Mouse (Mus musculus) intestine, embryonic 16.5 days (tissue): Measurements from ENCODE around the gene Hrct1. TPM values are rescaled to one million over a fixed set of nuclear protein-coding genes. Genes with fewer than 3 reads are reported as not detected.
A peak's percentile ranks its signal among the peaks of the same experiment; 100 is the strongest.

ENCODE experiments used
- ATAC-seq: fragments of 200-750 bp; cut with Nextera tagmentation; 2 replicates; pipeline ENCODE4 v1.8.0; 2017; ENCODE audit warnings: moderate TSS enrichment, moderate library complexity
- H3K27ac ChIP-seq: fragments of 300-500 bp; sonication (generic); 2 replicates; pipeline ENCODE4 v1.5.1; 2014; ENCODE audit warnings: mild to moderate bottlenecking, low read length
- H3K27me3 ChIP-seq: fragments of 300-500 bp; sonication (generic); replicated peaks from 2 replicates; pipeline ENCODE4 v1.6.1; 2014; ENCODE audit warnings: low read length, control low read depth, mixed read lengths; ENCODE audit not compliant: control insufficient read depth, insufficient read depth
- H3K36me3 ChIP-seq: fragments of 300-500 bp; sonication (generic); 2 replicates; pipeline ENCODE4 v1.6.1; 2014; ENCODE audit warnings: low read length, control low read depth; ENCODE audit not compliant: control insufficient read depth, insufficient read depth
- H3K4me1 ChIP-seq: fragments of 300-500 bp; sonication (generic); 2 replicates; pipeline ENCODE4 v1.6.1; 2014; ENCODE audit warnings: low read length, control low read depth, mixed read lengths; ENCODE audit not compliant: control insufficient read depth, insufficient read depth
- H3K4me2 ChIP-seq: fragments of 300-500 bp; sonication (generic); 2 replicates; pipeline ENCODE4 v1.6.1; 2014; ENCODE audit warnings: low read depth, low read length, control low read depth
- H3K4me3 ChIP-seq: fragments of 300-500 bp; sonication (generic); 2 replicates; pipeline ENCODE4 v1.5.1; 2014; ENCODE audit warnings: mild to moderate bottlenecking, low read length
- H3K9ac ChIP-seq: fragments of 300-500 bp; sonication (generic); 2 replicates; pipeline ENCODE4 v1.6.1; 2014; ENCODE audit warnings: low read depth, low read length
- H3K9me3 ChIP-seq: fragments of 300-500 bp; sonication (generic); 2 replicates; pipeline ENCODE4 v1.6.1; 2016; ENCODE audit warnings: low read length, control low read depth; ENCODE audit not compliant: control insufficient read depth
- WGBS: fragments of 180-500 bp; shearing (Covaris S2); extraction: QIAGEN DNeasy Blood & Tissue Kit; methylation state at CpG from one replicate; pipeline ENCODE4 v1.1.7; 2014; 5-methylcytosine and 5-hydroxymethylcytosine counted together
- polyA plus RNA-seq: library from polyadenylated mRNA; unstranded; fragments of >200 nt; fragmentation: Nextera tagmentation; extraction: Ambion mirVana; gene quantifications from 2 replicates; pipeline ENCODE4 v1.2.1, GENCODE M21; 2015

Gene Hrct1
- polyA plus RNA-seq, 1 experiment from 2014 or later, result 1.1 TPM

GRCm38 (mm10) chr4:43733186-43733585 is 6.2 kb downstream of the Hrct1 start:
- Histone ChIP-seq H3K9me3 (no peaks in the 10 kb centered on the region), H3K9ac (no peak overlapping the region), H3K4me3 (no peak overlapping the region), H3K4me2 (no peak overlapping the region), H3K27me3 (no peaks in the 10 kb centered on the region), H3K27ac (no peak overlapping the region), H3K4me1 (peaks cover 24% of the 10 kb centered on the region), H3K36me3 (no peaks in the 10 kb centered on the region)
- WGBS, result 77% methylated on average over 5 of the region's 5 CpGs
- no peak for ATAC-seq

DNA sequence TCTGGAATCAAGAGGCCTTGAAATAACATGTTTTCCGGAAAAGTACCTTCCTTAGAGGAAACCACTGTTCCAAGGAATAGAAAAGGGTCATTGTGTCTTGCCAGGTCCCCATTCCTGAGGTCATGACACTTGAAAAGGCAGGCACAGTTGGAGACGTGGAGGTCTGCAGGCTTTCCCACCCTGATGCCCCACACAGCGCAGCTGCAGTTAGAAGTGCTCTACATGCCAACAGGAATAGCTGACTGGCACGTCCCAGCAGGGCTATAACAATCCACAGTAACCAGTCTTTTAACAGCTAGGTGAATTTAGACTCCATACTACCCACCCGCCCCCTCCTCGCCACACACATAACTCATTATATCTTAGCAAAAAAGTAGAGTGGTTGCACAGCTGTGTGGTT is 10.2 kb downstream of the Hrct1 start:
- Histone ChIP-seq H3K9me3 (no peaks in the 10 kb centered on the region), H3K27me3 (no peaks in the 10 kb centered on the region), H3K4me2 (no peak overlapping the region), H3K4me1 (no peaks in the 10 kb centered on the region), H3K27ac (no peak overlapping the region), H3K4me3 (no peak overlapping the region), H3K36me3 (no peaks in the 10 kb centered on the region), H3K9ac (no peak overlapping the region)
- ATAC-seq, result no peak
- WGBS, result 76% methylated on average over 6 of the region's 6 CpGs

DNA sequence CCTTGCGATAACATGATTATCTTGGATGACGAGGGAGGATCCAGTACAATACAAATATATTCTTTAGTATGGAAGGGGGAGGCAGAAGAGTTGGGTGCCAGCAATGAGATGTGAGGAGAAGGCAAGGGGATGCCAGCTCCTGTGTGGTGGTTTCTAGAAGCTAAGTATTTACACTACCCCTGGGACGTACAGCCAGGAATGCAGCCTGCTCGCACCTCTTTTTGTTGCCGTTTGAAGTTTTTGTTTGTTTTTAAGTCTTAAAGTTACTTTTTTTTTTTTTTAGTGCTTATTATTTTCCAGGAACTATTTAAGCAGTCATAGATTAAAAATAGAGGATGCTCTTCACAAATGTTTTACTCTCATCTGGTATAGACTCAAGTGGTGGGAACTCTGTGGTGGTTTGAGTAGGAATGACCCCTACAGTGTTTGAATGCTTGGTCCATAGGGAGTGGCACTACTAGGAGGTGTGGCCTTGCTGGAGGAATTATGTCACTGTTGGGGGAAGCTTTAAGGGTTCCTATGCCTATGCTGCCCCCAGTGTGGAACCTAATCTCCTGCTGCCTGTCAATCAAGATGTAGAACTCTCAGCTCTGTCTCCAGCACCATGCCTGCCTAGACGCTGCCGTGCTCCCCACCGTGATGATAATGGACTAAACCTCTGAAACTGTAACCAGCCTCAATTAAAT is 12.1 kb downstream of the Hrct1 start:
- no peak overlapping the region for H3K27ac ChIP-seq
- no peaks in the 10 kb centered on the region for H3K36me3 ChIP-seq
- H3K4me2 ChIP-seq, result no peak overlapping the region
- H3K27me3 ChIP-seq, result no peaks in the 10 kb centered on the region
- H3K4me3 ChIP-seq, result no peak overlapping the region
- ATAC-seq, result no peak
- no peaks in the 10 kb centered on the region for H3K9me3 ChIP-seq
- 56% methylated on average over 8 of the region's 8 CpGs for WGBS
- H3K9ac ChIP-seq, result no peak overlapping the region
- H3K4me1 ChIP-seq, result no peaks in the 10 kb centered on the region

- WGBS, result 55% methylated on average over 5 of the region's 5 CpGs
- Histone ChIP-seq H3K9ac (no peak overlapping the region), H3K36me3 (no peaks in the 10 kb centered on the region), H3K27ac (no peak overlapping the region), H3K4me1 (no peaks in the 10 kb centered on the region), H3K4me3 (no peak overlapping the region), H3K27me3 (no peaks in the 10 kb centered on the region), H3K4me2 (no peak overlapping the region), H3K9me3 (no peaks in the 10 kb centered on the region)
- no peak for ATAC-seq
Measured at GRCm38 (mm10) chr4:43741526-43741925, 14.5 kb downstream of the Hrct1 start.

- H3K9me3 ChIP-seq, result no peaks in the 10 kb centered on the region
- no peak overlapping the region for H3K4me2 ChIP-seq
- no peaks in the 10 kb centered on the region for H3K27me3 ChIP-seq
- WGBS, result 43% methylated on average over 4 of the region's 4 CpGs
- no peak overlapping the region for H3K9ac ChIP-seq
- no peak overlapping the region for H3K4me3 ChIP-seq
- H3K36me3 ChIP-seq, result no peaks in the 10 kb centered on the region
- H3K27ac ChIP-seq, result no peak overlapping the region
- no peak for ATAC-seq
- H3K4me1 ChIP-seq, result no peaks in the 10 kb centered on the region
Measured at GRCm38 (mm10) chr4:43742637-43743036, 15.6 kb downstream of the Hrct1 start.

GRCm38 (mm10) chr4:43743099-43743498 is 16.1 kb downstream of the Hrct1 start:
- H3K36me3 ChIP-seq, result no peaks in the 10 kb centered on the region
- ATAC-seq, result no peak
- no peaks in the 10 kb centered on the region for H3K4me1 ChIP-seq
- 24% methylated on average over 1 of the region's 1 CpGs for WGBS
- H3K4me3 ChIP-seq, result no peak overlapping the region
- H3K4me2 ChIP-seq, result no peak overlapping the region
- H3K9ac ChIP-seq, result no peak overlapping the region
- no peaks in the 10 kb centered on the region for H3K9me3 ChIP-seq
- no peak overlapping the region for H3K27ac ChIP-seq
- no peaks in the 10 kb centered on the region for H3K27me3 ChIP-seq

DNA sequence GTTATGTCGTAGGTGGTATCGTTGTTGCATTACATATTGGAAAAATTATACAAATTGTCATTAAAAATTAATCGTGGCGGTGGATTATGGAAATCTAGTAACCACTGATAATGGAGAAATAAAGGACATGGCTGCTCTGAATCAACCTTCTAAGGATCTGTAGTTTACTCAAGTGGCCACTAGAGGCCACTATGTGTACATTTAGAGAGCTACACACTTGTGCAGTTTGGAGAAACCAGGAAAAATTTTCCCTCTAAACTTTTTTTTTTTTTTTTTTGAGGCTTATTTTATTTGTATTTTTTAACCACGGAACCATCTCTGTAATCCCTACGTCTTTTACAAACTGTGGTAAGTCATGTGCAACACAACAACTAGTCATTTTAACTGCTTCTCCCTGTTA is 18.2 kb downstream of the Hrct1 start:
- H3K9me3 ChIP-seq, result no peaks in the 10 kb centered on the region
- peak; percentile 31; the same call in 1 of the 2 replicates for ATAC-seq
- no peak overlapping the region for H3K27ac ChIP-seq
- H3K4me1 ChIP-seq, result no peaks in the 10 kb centered on the region
- 13% methylated on average over 6 of the region's 6 CpGs for WGBS
- H3K9ac ChIP-seq, result no peak overlapping the region
- no peak overlapping the region for H3K4me3 ChIP-seq
- no peaks in the 10 kb centered on the region for H3K36me3 ChIP-seq
- no peaks in the 10 kb centered on the region for H3K27me3 ChIP-seq
- H3K4me2 ChIP-seq, result no peak overlapping the region

DNA sequence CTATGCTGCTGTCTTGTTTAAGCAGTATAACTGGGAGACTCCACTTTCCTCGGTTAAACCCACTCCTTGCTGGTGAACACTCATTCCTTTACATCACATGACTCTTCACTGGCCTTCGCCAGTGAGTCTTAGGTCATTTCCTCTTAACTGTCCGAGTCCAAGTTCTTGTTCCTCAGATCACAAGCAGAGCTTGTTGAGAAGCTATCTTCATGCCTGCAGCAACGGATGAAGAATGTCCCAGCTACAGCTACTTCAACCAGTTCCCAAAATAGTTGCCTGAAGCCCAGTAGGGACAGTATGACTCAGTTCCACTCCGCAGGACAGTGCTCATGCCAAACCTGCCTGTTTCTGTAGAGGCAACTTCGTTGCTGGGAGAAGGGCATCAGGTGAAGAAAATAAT is 30.2 kb downstream of the Hrct1 start:
- no peak for ATAC-seq
- no peaks in the 10 kb centered on the region for H3K27me3 ChIP-seq
- H3K9ac ChIP-seq, result no peak overlapping the region
- 65% methylated on average over 6 of the region's 6 CpGs for WGBS
- no peaks in the 10 kb centered on the region for H3K4me1 ChIP-seq
- H3K4me2 ChIP-seq, result no peak overlapping the region
- no peak overlapping the region for H3K4me3 ChIP-seq
- H3K27ac ChIP-seq, result no peak overlapping the region
- H3K9me3 ChIP-seq, result no peaks in the 10 kb centered on the region
- H3K36me3 ChIP-seq, result no peaks in the 10 kb centered on the region

DNA sequence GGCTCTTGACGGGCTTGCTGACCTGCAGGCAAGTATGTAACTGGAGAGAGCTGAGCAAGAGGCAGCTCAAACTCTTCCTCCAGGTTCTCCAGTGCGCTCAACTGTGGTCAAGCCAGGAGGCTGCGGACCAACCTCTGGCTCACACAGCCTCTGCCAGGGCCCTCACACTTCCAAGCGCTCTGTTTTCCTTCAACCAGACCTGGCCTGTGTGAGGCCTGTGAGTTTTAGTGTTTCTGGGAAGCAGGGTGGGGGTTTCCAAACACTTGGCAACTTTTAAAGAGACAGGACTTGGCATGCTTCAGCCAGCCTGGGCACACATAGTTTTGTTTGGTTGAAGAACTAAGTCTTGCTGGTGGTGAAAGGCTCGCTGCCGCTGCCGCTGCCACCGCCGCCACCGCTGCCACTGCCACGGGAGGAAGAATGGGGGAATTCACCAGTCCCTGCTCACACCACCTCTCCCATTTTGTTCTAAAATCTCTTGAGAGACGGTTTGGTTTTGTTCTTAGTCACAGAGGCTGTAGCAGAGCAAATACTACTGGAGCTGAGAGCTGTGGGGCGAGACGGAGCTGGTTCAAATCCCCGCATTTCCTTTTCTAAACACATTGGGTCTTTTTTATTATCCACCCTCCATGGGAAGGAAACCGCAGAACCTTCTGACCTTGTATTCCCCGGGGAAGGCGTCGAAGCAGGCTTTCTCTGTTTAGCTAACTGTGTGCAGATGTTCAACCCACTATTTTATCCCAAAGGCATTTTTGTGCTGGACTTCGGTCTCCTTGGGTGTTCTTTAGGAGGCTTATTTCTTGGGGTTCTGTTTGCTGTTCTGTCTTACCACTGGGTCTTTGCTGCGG is 32.8 kb downstream of the Hrct1 start:
- no peaks in the 10 kb centered on the region for H3K27me3 ChIP-seq
- H3K4me1 ChIP-seq, result no peaks in the 10 kb centered on the region
- H3K27ac ChIP-seq, result no peak overlapping the region
- no peaks in the 10 kb centered on the region for H3K36me3 ChIP-seq
- H3K4me3 ChIP-seq, result no peak overlapping the region
- H3K9ac ChIP-seq, result no peak overlapping the region
- no peak for ATAC-seq
- 73% methylated on average over 21 of the region's 21 CpGs for WGBS
- no peak overlapping the region for H3K4me2 ChIP-seq
- H3K9me3 ChIP-seq, result no peaks in the 10 kb centered on the region
